Mouse (Mus musculus) stomach, embryonic 16.5 days (tissue): ENCODE results near the gene Olfr1315-ps1. TPM values are rescaled to one million over a fixed set of nuclear protein-coding genes. Genes with fewer than 3 reads are reported as not detected.

Source experiments
- ATAC-seq: fragments of 200-750 bp; cut with Nextera tagmentation; 2 replicates; pipeline ENCODE4 v1.8.0; 2017; ENCODE audit warnings: moderate number of reproducible peaks, moderate TSS enrichment; ENCODE audit not compliant: insufficient read depth, low FRiP score
- H3K27ac ChIP-seq: fragments of 300-500 bp; sonication (generic); 2 replicates; pipeline ENCODE4 v1.5.1; 2014; ENCODE audit warnings: low read length
- H3K27me3 ChIP-seq: fragments of 300-500 bp; sonication (generic); 2 replicates; pipeline ENCODE4 v1.6.1; 2014; ENCODE audit warnings: low read length, control low read depth, mixed read lengths; ENCODE audit not compliant: control insufficient read depth, insufficient read depth
- H3K36me3 ChIP-seq: fragments of 300-500 bp; sonication (generic); 2 replicates; pipeline ENCODE4 v1.6.1; 2014; ENCODE audit warnings: low read length; ENCODE audit not compliant: control insufficient read depth, insufficient read depth
- H3K4me1 ChIP-seq: fragments of 300-500 bp; sonication (generic); 2 replicates; pipeline ENCODE4 v1.6.1; 2014; ENCODE audit warnings: low read length, control low read depth, mixed read lengths; ENCODE audit not compliant: control insufficient read depth, insufficient read depth
- H3K4me2 ChIP-seq: fragments of 300-500 bp; sonication (generic); 2 replicates; pipeline ENCODE4 v1.6.1; 2014; ENCODE audit warnings: low read depth, low read length, mixed read lengths
- H3K4me3 ChIP-seq: fragments of 300-500 bp; sonication (generic); replicated peaks from 2 replicates; pipeline ENCODE4 v1.5.1; 2014; ENCODE audit warnings: mild to moderate bottlenecking, low read length
- H3K9ac ChIP-seq: fragments of 300-500 bp; sonication (generic); 2 replicates; pipeline ENCODE4 v1.6.1; 2014; ENCODE audit warnings: low read length
- H3K9me3 ChIP-seq: fragments of 300-500 bp; sonication (generic); replicated peaks from 2 replicates; pipeline ENCODE4 v1.6.1; 2016; ENCODE audit warnings: low read length, control low read depth; ENCODE audit not compliant: control insufficient read depth
- WGBS: fragments of 180-500 bp; shearing (Covaris S2); extraction: QIAGEN DNeasy Blood & Tissue Kit; methylation state at CpG from one replicate; pipeline ENCODE4 v1.1.7; 2014; 5-methylcytosine and 5-hydroxymethylcytosine counted together
- polyA plus RNA-seq: library from polyadenylated mRNA; unstranded; fragments of >200 nt; fragmentation: Nextera tagmentation; extraction: Ambion mirVana; gene quantifications from 2 replicates; pipeline ENCODE4 v1.2.1, GENCODE M21; 2015

The Olfr1315-ps1 gene
- polyA plus RNA-seq = not detected in 2 replicates

DNA sequence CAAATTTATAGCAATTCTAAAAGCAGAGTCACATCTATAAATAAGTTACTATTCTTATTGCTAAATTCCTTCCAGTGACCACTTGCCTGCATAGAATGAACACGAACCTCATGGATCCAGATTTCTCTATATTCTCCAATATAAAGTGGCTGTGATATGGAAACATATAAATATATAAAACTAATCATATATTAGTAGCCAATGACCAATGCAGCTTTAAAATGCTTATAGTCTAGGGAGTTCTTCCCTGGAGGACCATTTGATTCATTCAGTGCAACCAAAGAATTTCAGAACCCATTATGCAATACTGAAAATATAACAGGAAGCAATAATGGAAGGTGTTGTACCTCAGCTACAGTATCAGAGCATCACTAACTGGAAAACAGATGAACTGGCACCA is at the start of gene Olfr1315-ps1:
Gene Olfr1315-ps1 (minus strand): TSS at position 101 of the 400 bp plus-strand sequence.
- Histone ChIP-seq H3K36me3 (no peaks in the 10 kb centered on the region), H3K9me3 (no peaks in the 10 kb centered on the region), H3K9ac (no peak within 1 kb of the TSS), H3K27me3 (no peaks in the 10 kb centered on the region), H3K27ac (no peak within 1 kb of the TSS), H3K4me2 (no peak within 1 kb of the TSS), H3K4me3 (no peak within 1 kb of the TSS), H3K4me1 (no peaks in the 10 kb centered on the region)
- no peak for ATAC-seq
- WGBS = 74% methylated on average over 1 of the region's 1 CpGs

- no peaks in the 10 kb centered on the region for H3K9me3 ChIP-seq
- H3K4me1 ChIP-seq = no peaks in the 10 kb centered on the region
- no peak within 1 kb of the TSS for H3K4me3 ChIP-seq
- H3K27me3 ChIP-seq = no peaks in the 10 kb centered on the region
- H3K27ac ChIP-seq = no peak within 1 kb of the TSS
- no peaks in the 10 kb centered on the region for H3K36me3 ChIP-seq
- no peak within 1 kb of the TSS for H3K4me2 ChIP-seq
- no peak for ATAC-seq
- no peak within 1 kb of the TSS for H3K9ac ChIP-seq
Observed at GRCm38 (mm10) chr2:112153898-112154297, 38.7 kb upstream of the Olfr1315-ps1 start, which contains the start of gene Olfr1318. Olfr1318 (plus strand) TSS chr2:112154198.

DNA sequence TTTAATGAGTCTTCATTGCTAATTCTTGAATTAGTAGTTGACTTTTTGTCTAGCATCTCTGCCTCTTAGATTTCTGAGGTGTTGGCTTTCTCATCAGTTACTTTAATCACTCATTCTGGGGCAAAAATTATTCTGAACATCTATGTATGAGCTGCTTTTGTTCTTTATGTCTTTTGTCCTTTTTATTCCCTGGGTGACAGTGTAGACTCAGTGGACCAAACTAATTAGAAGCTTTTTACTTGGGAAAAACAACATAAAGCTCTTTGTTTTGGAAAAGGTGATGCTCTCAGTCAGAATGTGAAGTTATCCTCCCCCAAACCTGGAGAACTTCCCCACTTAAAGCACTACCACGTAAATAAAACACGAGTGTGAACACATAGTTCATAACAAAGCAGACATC is 24.8 kb upstream of the Olfr1315-ps1 start, which contains the start of gene Olfr1317:
Gene Olfr1317 (plus strand): TSS at position 301 of the 400 bp plus-strand sequence.
- ATAC-seq = no peak
- no peaks in the 10 kb centered on the region for H3K36me3 ChIP-seq
- WGBS = 64% methylated on average over 2 of the region's 2 CpGs
- H3K4me1 ChIP-seq = no peaks in the 10 kb centered on the region
- H3K27ac ChIP-seq = no peak within 1 kb of the TSS
- H3K9ac ChIP-seq = no peak within 1 kb of the TSS
- H3K9me3 ChIP-seq = no peaks in the 10 kb centered on the region
- H3K4me3 ChIP-seq = no peak within 1 kb of the TSS
- no peak within 1 kb of the TSS for H3K4me2 ChIP-seq
- H3K27me3 ChIP-seq = no peaks in the 10 kb centered on the region

- no peaks in the 10 kb centered on the region for H3K27me3 ChIP-seq
- no peak within 1 kb of the TSS for H3K4me2 ChIP-seq
- H3K9me3 ChIP-seq = no peaks in the 10 kb centered on the region
- no peak within 1 kb of the TSS for H3K4me3 ChIP-seq
- 81% methylated on average over 2 of the region's 2 CpGs for WGBS
- no peak for ATAC-seq
- H3K36me3 ChIP-seq = no peaks in the 10 kb centered on the region
- no peak within 1 kb of the TSS for H3K9ac ChIP-seq
- no peaks in the 10 kb centered on the region for H3K4me1 ChIP-seq
- no peak within 1 kb of the TSS for H3K27ac ChIP-seq
Observed at GRCm38 (mm10) chr2:112134877-112135276, 19.6 kb upstream of the Olfr1315-ps1 start, which contains the start of gene Olfr1316. Olfr1316 (minus strand) TSS chr2:112134977.

- Histone ChIP-seq H3K4me2 (no peak within 1 kb of the TSS), H3K36me3 (no peaks in the 10 kb centered on the region), H3K9ac (no peak within 1 kb of the TSS), H3K9me3 (no peaks in the 10 kb centered on the region), H3K27me3 (no peaks in the 10 kb centered on the region), H3K4me1 (no peaks in the 10 kb centered on the region), H3K27ac (no peak within 1 kb of the TSS), H3K4me3 (no peak within 1 kb of the TSS)
- no peak for ATAC-seq
Observed at GRCm38 (mm10) chr2:112096681-112097080, 18.6 kb downstream of the Olfr1315-ps1 start, which contains the start of gene Olfr1314. Olfr1314 (minus strand) TSS chr2:112096781.

DNA sequence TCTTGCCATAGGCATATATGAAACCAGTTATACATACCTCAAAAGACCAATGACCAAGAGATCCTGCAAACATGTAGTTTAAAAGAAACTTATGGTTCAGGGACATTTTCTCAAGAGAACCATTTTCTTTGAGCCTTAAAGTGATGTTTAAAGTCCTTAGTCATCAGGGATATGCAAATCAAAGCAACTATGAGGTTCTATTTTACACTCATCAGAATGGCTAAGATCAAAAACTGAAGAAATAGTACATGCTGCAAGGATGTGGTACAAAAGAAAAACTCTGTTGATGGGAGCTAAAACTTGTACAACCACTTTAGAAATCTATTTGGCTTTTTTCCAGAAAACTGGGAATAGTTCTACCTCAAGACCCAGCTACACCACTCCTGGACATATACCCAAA is 37.5 kb downstream of the Olfr1315-ps1 start, which contains the start of gene Olfr1313:
Gene Olfr1313 (minus strand): TSS at position 101 of the 400 bp plus-strand sequence.
- H3K27ac ChIP-seq = no peak within 1 kb of the TSS
- H3K4me2 ChIP-seq = no peak within 1 kb of the TSS
- no peak within 1 kb of the TSS for H3K4me3 ChIP-seq
- no peaks in the 10 kb centered on the region for H3K4me1 ChIP-seq
- H3K9me3 ChIP-seq = no peaks in the 10 kb centered on the region
- no peaks in the 10 kb centered on the region for H3K27me3 ChIP-seq
- no peak within 1 kb of the TSS for H3K9ac ChIP-seq
- ATAC-seq = no peak
- no peaks in the 10 kb centered on the region for H3K36me3 ChIP-seq

Other genes with a start within 250 kb of the Olfr1315-ps1 start
- not detected in 2 replicates for gene Olfr1305, start 238.3 kb downstream of the Olfr1315-ps1 start, polyA plus RNA-seq
- gene Olfr1306, start 199.2 kb downstream of the Olfr1315-ps1 start, polyA plus RNA-seq = not detected in 2 replicates
- gene Olfr1307, start 166.0 kb downstream of the Olfr1315-ps1 start, polyA plus RNA-seq = not detected in 2 replicates
- not detected in 2 replicates for gene Olfr1308, start 150.5 kb downstream of the Olfr1315-ps1 start, polyA plus RNA-seq
- not detected in 2 replicates for gene Olfr1309, start 125.2 kb downstream of the Olfr1315-ps1 start, polyA plus RNA-seq
- not detected in 2 replicates for gene Olfr1310, start 102.7 kb downstream of the Olfr1315-ps1 start, polyA plus RNA-seq
- not detected in 2 replicates for gene Olfr1311, start 91.0 kb downstream of the Olfr1315-ps1 start, polyA plus RNA-seq
- not detected in 2 replicates for gene Olfr1312, start 65.2 kb downstream of the Olfr1315-ps1 start, polyA plus RNA-seq
- gene Olfr1313, start 37.6 kb downstream of the Olfr1315-ps1 start, polyA plus RNA-seq = not detected in 2 replicates
- gene Olfr1314, start 18.7 kb downstream of the Olfr1315-ps1 start, polyA plus RNA-seq = not detected in 2 replicates
- not detected in 2 replicates for gene Olfr1316, start 19.5 kb upstream of the Olfr1315-ps1 start, polyA plus RNA-seq
- not detected in 2 replicates for gene Olfr1317, start 24.9 kb upstream of the Olfr1315-ps1 start, polyA plus RNA-seq
- gene Olfr1318, start 38.8 kb upstream of the Olfr1315-ps1 start, polyA plus RNA-seq = not detected in 2 replicates
- gene Lpcat4, start 124.0 kb upstream of the Olfr1315-ps1 start, polyA plus RNA-seq = 39.7 and 54.7 TPM in 2 replicates
- gene Nutm1, start 143.9 kb upstream of the Olfr1315-ps1 start, polyA plus RNA-seq = 0.05 and 0.11 TPM in 2 replicates
- gene Nop10, start 146.5 kb upstream of the Olfr1315-ps1 start, polyA plus RNA-seq = 193 and 215 TPM in 2 replicates
- 14.6 and 15.1 TPM in 2 replicates for gene Slc12a6, start 150.4 kb upstream of the Olfr1315-ps1 start, polyA plus RNA-seq
- not detected in 2 replicates for gene Gm21985, start 150.9 kb upstream of the Olfr1315-ps1 start, polyA plus RNA-seq